Mouse (Mus musculus): Measurements from ENCODE around the gene Tmem236.

GRCm38 (mm10) chr2:14199621-14200020 lies 25.3 kb downstream of the Tmem236 start:
- TF ChIP-seq CTCF (IDR thresholded peaks at IDR 0.05; ENCODE audit: insufficient read depth, low read depth, low read length) (no peak), POLR2A (IDR thresholded peaks at IDR 0.05; ENCODE audit: insufficient read depth, low read depth, low read length) (no peak)
